Mouse (Mus musculus) cerebellum, postnatal 10 days (tissue): ENCODE measurements around the gene Jph3.

Experiments used
- DNase-seq, 2 experiments: peaks; one replicate each; pipeline ENCODE4 v3.0.0; 2021; ENCODE audit warnings: mixed read lengths in 2 of 2

Jph3 gene

DNA sequence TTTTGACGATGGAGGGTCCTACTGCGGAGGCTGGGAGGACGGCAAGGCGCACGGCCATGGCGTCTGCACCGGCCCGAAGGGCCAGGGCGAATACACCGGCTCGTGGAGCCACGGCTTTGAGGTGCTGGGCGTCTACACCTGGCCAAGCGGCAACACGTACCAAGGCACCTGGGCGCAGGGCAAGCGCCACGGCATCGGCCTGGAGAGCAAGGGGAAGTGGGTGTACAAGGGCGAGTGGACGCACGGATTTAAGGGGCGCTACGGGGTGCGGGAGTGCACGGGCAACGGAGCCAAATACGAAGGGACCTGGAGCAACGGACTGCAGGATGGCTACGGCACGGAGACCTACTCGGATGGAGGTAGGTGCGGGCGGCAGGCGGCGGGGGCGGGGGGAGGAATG, 1.2 kb downstream of the Jph3 start:
- DNase-seq = peak; percentile 54 to 65

DNA sequence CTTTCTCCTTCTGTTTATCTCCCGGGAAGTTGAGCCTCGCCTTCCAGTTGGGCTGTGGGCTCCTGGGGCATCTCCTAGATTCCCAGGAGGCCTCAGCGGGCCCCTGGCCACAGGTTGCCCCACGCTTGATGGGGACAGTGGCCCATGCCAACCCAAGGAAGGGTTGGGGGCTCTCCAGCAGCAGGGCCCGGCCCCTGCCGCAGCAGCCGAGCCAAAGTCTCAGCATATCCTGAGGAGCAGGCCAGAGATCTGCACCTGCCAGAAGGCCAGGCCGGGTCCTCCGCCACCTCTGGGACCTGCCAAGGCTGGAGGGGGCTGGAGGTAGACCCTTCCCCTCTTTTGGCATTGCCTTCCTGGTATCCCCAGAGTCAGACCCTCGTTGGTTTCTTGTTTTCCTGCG, 1.6 kb downstream of the Jph3 start:
- DNase-seq = no peak

DNA sequence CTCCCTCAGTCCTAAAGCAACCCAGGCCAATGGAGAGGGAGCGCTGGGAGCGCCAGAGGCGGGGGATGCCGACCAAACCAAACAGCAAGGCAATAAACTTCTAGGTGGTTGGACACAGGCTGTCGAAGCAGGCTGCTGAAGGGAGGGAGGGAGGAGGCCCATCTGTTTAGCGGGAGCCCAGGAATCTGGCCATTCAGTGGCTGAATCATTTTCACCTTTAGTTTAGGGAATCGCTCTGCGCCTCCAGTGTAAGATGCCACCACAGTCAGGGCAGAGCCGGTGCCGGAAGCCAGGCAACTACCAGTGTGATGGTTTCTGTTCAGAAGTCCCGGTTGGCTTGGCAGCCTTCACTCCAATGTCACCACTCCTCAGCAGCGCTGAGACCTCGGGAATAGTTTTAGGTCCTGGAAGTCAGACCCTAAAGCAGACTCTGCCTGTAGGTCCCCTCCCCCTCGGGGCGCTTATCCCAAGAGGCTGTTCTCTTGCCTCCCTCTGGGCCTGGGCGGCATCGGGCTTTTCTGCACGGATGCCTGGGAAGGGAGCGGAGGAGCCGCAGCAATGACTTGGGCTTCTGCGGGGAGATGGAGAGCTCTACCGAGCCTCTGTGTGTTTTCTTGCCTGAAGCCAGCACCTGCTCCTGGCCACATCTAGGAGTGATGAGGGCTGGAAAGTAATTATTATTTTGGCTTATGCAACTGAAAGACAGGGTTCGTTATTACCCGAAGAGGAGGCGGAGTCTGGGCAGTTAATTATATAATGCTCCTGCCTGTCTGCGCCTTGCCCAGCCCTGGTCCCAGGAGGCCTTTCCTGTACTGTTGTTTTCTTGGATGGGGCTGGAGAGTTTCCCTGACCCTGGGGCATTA, 2.3 kb downstream of the Jph3 start:
- DNase-seq = peak; percentile 84 to 85

DNA sequence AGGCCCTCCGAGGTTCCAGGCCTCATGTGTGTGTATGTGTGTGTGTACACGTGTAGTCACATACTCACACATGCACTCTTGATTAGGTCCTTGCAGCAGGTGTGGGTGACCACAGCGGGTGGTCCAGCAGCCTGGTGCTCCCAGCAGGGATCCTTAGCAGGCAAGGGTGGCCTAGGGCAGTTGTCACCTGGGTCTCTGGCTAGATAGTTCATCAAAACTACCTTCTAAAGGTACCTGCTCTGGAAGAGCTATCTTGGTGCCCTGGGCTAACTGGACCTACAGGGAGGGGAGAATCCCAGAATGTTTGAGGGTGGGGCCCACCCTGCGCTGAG, 2.9 kb downstream of the Jph3 start:
- DNase-seq = peak in 1 of 2 experiments; percentile 59

GRCm38 (mm10) chr8:121734262-121734661, 4.8 kb downstream of the Jph3 start:
- DNase-seq = no peak

DNA sequence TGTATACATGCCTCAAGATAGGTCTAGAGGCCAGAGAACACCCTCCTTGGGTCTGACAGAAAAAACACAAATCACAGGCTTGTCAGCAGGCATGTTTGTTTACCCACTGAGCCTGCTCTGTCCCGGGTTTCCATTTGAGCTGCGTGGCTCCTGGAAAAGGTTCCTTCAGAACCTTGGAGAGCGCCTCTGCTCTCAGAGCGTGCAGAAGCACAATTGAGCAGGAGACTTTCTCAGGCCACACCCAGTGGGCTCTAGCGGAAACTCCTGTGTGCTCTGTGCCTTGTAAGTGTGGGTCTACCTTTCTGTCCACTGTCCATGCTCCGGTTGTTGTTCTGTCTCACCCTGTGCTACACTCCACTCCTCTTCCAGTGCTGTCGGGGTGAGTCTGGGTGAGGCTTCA, 6.8 kb downstream of the Jph3 start:
- no peak for DNase-seq

DNA sequence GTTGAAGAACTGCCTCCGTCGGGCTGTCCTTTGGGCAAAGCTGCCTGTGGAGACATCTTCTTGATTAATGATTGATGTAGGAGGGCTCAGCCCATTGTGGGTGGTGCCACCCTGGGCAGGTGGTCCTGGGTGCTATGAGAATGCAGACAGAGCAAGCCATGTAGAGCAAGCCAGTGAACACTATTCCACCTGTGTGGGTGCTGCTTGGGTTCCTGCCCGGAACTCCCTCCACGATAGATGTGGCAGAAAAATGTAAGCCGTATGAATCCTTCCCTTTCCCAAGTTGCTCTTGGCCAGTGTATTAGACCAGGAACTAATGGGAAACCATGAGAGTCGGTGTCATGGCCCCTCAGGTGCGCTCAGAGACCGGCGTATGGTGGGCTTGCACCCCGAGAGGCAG, 11.3 kb downstream of the Jph3 start:
- no peak for DNase-seq

GRCm38 (mm10) chr8:121749501-121749900, 20.1 kb downstream of the Jph3 start:
- DNase-seq = peak; percentile 81 to 86

- no peak for DNase-seq
Measured at GRCm38 (mm10) chr8:121750512-121750911, 21.1 kb downstream of the Jph3 start.

- peak; percentile 87 to 92 for DNase-seq
Measured at GRCm38 (mm10) chr8:121751407-121751806, 22.0 kb downstream of the Jph3 start.

- no peak for DNase-seq
Measured at GRCm38 (mm10) chr8:121758470-121758869, 29.0 kb downstream of the Jph3 start.

GRCm38 (mm10) chr8:121760484-121760883, 31.1 kb downstream of the Jph3 start:
- DNase-seq = peak; percentile 42 to 55

DNA sequence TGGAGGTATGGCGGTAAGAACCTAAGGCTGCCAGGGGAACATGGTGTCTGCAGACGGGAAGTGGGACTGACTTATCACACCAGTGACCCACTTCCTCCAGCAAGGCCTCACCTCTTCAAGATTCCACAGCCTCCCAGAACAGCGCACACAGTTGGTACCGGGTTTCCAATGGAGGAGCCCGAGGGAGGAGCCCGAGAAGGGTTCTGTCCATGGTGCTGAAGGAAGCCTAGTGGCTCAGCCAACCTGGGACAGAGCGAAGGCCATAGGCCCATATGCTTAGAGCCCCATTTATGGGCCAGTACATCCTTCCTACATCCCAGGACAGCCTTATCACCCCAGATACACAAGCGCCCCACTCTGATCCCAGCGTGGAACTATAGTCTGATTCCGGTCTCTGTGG, 32.1 kb downstream of the Jph3 start:
- no peak for DNase-seq

DNA sequence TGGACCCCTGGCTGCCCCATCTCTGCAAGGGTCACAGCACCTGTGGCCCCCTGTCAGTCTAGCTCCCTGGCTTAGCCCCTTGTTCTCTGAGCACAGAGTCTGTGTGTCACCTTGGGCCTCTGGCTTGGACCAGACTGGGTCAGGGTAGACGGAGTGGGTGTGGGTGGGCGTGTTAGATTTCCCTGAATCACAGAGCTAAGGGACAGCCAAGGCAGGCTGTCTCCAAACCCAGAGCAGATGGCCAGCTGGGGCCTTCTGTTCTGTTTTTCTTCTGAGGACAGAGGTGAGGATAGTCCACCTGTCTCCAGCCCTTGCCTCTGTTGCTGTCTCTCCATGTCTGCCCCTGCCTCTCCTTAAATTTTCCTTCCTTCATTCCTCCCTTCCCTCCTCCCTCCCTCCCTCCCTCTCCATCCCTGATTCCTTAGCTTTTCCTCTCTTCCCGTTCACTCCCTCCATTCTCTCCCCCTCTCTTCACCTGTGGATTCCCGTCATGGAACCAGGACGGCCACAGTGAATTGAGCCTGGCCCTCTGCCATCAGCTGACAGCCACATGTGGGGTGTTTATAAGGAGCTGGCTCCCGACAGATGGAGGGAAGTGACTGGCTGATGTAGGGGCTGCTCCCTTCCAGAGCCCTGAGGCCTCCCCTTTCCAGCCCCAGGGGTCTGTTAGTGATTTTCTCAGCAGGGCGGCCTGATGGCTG, 33.7 kb downstream of the Jph3 start:
- DNase-seq = peak; percentile 59 to 60

DNA sequence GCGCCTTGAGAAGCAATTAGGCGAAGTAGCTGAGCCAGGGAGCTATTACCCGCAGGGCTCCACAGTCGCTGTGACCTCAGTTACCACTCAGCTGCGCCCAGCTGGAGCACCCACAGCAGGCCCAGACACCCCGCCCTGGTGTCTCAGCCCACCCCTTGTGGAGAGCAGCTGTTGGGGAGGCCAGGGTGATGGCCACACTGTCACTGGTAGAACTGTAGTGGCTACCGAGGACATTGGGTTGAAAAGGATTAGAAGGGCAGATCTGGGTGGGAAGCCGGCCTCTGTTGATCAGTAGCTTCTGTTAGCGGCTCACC, 34.2 kb downstream of the Jph3 start:
- DNase-seq = no peak

DNA sequence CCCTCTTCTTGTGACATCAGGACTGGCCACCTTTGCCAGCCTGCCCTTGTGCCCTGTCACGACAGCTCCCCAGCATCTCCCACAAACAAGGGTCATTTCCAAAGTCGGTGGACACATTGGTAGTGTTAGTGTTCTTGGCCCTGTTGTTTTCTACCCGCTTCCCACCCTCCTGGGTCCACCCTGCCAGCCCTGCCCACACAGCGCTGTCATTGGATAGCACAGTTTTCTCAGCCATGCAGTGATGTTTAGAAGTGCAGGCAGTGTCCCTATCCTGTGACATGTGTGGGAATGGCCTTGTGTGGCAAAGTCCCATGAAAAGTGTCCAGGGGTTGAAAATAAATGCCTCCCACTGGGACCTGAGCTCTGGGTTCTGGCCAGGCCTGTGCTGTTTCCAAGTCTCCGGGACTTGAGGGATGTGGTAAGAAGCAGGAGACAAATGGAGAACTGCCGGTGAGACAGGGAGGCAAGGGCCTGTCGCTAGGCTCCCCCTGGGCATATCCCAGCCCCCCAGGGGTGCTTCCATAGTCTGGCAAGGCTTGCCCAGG, 36.2 kb downstream of the Jph3 start:
- no peak for DNase-seq

- no peak for DNase-seq
Measured at GRCm38 (mm10) chr8:121769095-121769494, 39.7 kb downstream of the Jph3 start.

DNA sequence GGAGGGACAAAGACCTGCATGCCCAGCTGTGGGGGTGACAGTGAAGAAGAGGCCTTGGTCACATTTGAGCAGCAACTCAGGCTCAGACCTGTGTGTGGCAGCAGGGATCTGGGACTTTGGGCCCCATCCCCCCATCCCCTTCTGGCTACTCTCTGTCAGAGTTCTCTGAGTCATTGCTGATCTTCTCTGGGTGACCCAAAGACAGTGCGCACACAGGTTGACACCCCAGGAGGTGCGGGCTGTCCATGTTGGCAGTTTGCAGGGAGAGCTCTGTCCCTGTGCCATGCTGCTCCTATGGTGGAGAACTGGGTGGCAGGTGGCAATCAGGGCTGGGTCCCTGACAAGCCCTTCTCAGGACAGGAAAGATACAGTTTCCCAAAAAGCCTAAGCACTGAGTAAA, 40.2 kb downstream of the Jph3 start:
- peak in 1 of 2 experiments; percentile 28 for DNase-seq

DNA sequence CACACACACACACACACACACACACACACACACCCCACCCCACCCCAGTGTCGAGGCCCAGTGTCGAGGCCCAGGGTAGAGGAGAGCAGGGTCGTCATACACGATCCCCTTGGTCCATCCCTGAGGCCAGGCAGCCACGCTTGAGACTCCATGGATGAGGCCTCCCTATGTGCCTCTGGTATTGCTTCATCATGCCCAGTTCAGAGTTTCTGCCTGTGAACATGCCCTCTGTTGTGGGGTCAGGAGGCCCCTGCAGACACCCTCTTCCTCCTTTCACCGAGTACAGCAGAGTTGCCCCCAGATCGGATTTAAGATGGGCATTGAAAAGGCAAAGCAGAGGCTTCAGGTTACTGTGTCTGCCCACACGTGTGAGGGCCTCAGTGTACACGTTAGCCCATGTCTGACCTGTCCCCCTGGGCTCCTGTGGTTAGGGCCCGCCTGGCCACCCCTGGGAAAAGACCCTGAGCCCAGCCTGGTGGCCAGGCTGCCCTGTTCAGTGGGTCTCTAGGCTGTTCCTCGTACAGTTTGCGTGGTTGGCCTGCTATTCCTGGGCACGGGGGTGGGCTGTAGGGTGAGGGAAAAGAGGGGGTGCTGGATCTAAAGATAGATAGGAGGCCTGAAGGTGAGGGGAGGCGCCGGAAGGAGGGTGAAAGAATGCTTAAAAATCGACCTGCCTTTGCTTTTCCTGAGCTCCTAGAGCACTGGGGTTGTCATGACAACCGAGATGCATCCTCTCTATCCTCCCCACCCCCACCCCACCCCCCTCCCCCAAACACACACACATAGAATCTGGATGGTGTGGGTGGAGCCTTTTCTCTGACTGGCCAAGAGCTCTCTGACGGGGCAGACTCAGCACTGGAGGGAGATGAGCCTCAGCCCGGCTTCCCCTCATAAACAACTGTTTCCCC, 41.7 kb downstream of the Jph3 start:
- DNase-seq = no peak

GRCm38 (mm10) chr8:121773876-121774275, 44.5 kb downstream of the Jph3 start:
- no peak for DNase-seq

DNA sequence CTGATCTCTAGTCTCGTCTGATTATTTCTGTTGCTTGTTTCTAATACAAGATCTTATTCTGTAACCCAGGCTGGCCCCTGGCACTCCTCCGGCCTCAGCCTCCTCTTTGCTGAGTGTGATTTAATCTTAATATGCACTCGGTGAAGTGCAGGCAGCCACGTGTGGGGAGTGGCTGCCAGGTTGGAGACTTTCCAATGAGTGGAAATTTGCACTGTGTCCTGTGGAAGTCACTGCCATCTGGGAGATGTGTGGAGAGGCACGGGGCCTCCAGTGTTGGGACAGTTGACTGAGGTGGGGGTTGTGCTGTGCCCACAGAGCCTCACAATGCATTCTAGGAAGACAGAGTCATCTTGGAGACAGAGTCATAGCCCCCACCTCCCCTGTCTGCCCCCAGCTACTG, 53.1 kb downstream of the Jph3 start:
- DNase-seq = no peak

GRCm38 (mm10) chr8:121786542-121786941, 57.1 kb downstream of the Jph3 start:
- DNase-seq = no peak

DNA sequence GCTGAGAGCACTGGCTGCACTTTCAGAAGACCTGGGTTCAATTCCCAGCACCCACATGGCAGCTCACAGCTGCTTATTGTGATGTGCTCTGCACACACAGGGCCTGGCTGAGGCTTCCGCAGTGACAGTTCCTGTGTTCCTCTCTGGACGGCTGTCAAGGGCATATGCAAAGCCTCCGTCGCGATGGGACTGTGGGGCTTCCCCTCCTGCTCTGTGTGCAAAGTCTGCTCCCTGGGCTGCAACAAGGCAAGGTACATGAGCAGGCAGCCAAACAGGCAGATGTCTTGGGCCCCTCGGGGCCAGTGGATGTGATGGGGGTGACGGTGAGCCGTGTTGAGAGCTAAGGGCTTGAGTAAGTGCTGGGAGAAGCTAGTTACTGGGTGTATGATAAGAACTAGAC, 59.4 kb downstream of the Jph3 start:
- DNase-seq = no peak
